Mouse (Mus musculus) left cerebral cortex, postnatal 14 days (tissue): ENCODE measurements around the gene G6pc. TPM values are rescaled to one million over a fixed set of nuclear protein-coding genes. Genes with fewer than 3 reads are reported as not detected.
A peak's percentile ranks its signal among the peaks of the same experiment; 100 is the strongest.
"Not testable (repeated sequence)": the region's sequence is repeated elsewhere in the genome, so short reads cannot be mapped to it uniquely, and the experiment has no call there.

ENCODE experiments used
- DNase-seq, 2 experiments: peaks; one replicate each; pipeline ENCODE4 v3.0.0; 2021 to 2022; ENCODE audit warnings: low spot score in 2 of 2, mixed read lengths in 1 of 2
- intact Hi-C: fragments of 180-260 bp; cut with DNase I; formaldehyde crosslinking; loops from one replicate; pipeline ENCODE4 v1.15.1; 2025
- total RNA-seq, 2 experiments: library from RNA; stranded (reverse); gene quantifications; 2 replicates each; pipeline ENCODE4 v1.2.3; 2021

G6pc gene
- total RNA-seq, 2 experiments from 2014 or later, result not detected

DNA sequence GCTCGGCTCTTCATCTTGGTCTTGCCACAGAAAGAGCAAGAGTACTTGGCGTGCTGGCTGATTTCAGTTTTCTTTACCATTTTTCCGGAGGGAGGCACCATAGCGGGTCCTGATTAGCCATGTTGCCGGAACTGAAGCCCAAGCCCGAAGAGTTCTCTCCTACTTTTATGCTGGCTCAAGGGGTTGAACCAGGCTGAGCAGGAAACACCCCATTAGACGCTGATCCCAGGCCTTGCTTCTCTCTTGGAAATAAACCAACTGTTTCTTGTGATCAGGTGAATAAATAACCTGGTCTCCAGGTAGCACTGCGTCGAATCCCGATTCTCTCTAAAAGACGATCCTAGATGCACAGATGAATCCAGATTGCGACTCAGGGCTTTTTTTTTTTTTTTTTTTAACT is 13.9 kb upstream of the G6pc start:
- no peak for DNase-seq
- intact Hi-C loops, result no loop called here

DNA sequence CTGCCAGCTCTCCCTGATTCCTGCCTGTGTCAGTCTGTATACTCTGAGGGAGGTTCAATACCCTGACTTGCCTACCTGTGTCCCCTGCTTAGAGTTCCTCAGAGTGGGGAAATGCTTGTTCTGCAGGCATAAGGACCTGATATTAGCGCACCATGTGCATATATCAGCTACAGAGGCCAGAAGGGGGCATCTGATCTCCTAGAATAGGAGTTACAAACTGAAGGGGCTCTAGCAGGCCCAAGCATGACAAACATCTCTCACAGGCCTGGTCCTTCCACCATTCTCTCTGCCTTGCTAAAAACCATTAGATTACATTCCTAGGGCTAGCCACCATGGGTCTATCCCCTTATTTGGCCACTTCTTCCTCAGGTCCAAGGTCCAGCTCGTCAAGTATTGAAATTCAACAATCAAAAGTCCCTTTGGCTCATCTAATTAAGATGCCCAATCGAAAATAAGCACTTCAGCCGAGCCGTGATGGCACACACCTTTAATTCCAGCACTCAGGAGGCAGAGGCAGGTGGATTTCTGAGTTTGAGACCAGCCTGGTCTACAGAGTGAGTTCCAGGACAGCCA is 12.8 kb upstream of the G6pc start:
- no peak for DNase-seq
- intact Hi-C loops, result no loop called here

DNA sequence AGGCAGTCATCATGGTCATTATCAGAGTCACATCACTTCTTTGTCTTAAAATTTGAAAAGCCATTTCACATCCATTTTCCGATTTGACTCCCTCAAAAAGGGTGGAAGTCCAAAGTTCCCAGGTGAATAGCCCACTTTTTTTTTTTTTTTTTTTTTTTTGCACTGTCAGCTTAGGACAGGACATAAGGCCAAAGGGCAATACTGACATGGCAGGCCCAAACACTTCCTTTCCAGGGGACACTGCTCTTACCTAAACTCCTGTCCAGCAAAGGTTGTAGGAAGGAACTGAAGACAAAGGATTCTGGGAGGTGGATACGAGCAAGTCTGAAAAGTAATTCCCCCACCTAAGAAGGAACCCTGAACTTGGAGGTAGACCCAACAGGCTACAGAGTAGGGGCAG is 11.4 kb upstream of the G6pc start:
- no peak for DNase-seq
- intact Hi-C loops, result no loop called here

DNA sequence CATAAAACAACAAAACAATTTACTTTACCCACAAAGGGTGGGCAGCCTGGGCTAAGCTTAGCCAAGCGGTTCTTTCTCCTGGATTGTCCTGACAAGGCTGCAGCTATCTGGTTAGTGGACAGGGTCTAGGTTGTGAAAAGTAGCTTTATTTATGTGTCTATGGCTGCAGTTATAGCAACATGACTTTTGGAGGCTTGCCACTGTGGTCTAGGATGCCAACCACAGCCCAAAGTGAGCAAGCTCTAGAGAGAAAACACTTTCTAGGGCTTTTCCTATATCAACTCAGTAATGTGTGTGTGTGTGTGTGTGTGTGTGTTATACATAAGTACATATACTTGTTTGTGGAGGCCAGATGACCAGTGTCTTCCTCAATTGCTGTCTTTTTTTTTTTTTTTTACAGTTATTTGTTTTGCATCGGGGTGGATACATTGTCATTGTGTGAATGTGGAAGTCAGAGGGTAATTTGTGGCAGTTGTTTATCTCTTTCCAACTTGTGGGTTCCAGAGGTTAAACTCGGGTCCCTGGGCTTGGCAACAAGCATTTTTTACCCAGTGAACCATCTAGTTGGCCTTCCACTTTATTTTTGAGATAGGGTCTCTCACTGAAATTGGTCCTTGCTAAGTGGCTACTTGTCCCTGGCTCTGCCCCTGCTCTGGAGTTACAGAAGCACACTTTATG is 9.7 kb upstream of the G6pc start:
- intact Hi-C loops, result no loop called here
- DNase-seq, result no peak

DNA sequence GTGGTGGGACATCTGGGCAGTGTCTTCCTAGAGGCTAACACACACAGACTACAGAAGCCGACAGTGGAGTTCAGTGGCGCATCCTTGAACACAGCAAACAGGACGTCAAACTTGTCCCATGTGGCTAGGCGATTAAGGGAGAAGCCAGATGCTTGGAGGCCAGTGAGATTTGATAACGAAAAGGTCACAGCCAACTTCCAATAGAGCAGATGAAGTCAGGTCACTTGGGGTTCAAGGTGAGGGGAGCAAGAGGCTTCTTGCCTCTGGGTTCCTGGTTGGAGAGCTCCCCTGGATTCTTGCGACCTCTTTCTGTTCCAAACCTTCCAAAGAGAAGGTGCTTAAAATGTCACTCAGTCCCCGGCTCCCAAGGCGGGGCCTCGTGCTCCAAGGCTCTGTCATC is 7.6 kb upstream of the G6pc start:
- DNase-seq, result no peak
- intact Hi-C loops, result no loop called here

DNA sequence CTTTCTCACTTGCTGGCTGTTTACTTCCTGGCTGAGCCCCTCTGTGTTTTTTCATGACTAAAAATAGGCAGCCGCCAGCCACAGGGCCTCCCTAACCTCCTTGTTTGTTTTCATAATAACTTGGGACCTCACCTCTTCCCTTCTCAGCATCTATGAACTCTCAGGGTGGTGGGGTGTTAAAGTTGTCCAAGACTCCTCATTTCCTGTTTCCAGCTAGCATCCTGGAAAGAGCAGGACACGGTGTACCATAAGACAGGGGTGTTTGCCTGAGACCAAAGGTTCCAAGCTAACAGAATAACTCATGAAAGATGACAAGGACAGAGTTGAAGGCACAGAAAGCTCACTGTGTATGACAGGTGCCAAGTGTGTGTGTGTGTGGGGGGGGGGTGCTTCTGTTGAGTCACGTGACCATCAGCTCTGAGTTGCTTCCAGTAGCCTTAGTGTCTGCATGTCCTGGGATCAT is 6.7 kb upstream of the G6pc start:
- no peak for DNase-seq
- intact Hi-C loops, result no loop called here

DNA sequence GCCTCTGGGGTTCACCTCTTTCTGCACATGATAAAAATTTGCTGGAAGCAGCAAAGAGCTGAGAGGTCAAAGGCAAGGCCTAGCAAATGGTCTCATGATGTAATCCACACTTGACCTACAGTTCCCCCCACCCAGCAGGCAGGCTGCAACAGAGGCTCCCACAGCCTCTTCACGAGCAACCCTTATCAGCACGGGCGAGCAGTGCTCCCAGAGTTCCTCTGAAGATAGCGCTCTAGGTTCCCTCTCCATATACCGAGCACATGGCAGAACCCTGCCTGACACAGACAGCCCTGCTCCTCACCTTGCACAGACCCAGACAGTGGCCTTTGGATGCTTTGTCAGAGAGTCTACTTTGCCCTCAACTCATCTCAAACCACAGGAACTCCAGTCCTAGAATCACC is 2.8 kb upstream of the G6pc start:
- DNase-seq, result no peak
- intact Hi-C loops, result no loop called here

DNA sequence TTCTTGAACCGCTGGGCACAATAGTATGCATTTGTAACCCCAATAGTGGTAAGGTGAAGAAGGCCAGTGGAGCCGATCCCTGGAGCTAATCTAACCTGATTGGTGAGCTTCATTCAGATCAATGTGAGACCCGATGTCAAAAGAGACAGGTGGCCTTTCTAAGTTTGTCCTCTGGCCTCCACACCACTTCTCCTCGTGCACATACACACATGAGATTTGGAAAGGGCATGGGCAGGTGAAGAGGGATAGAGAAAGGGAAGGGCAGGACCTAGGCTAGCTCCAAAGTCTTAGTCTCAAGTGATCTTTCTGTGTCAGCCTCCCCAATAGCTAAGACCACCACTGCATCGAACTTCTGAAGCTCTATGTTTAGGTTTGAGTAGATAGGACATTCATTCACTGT is 2.8 kb downstream of the G6pc start:
- no peak for DNase-seq
- intact Hi-C loops, result no loop called here

DNA sequence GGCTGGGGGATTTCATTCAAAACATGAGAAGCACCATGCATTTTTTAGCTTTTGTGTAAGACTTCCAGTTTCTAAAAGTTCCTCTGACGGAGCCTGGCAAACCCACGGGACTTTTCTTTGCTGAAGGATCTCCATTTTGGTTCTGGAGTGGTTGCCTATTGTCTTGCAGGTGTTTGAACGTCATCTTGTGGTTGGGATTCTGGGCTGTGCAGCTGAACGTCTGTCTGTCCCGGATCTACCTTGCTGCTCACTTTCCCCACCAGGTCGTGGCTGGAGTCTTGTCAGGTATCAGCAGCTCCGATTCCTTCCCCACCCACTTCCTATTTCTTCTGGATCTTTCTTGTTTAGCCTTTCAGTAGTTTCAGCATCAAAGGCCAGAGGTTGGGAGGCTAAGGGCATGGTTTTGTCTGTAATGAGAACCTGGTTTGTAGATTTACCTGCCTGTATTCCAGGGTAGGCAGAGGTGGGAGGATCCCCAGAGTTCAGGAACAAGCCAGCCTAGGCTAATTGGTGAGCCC is 7.1 kb downstream of the G6pc start:
- intact Hi-C loops, result no loop called here
- DNase-seq, result no peak

DNA sequence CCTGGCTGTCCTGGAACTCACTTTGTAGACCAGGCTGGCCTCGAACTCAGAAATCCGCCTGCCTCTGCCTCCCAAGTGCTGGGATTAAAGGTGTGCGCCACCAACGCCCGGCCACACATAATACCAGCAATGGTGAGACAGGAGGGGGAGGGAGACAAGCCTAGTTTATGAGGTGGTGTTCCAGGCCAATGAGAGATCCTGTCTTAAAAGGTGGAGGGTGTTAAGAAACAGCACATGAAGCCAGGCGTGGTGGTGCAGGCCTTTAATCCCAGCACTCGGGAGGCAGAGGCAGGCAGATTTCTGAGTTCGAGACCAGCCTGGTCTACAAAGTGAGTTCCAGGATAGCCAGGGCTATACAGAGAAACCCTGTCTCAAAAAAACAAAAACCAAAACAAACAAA is 10.8 kb downstream of the G6pc start:
- DNase-seq, intact Hi-C loops: not testable (repeated sequence)

DNA sequence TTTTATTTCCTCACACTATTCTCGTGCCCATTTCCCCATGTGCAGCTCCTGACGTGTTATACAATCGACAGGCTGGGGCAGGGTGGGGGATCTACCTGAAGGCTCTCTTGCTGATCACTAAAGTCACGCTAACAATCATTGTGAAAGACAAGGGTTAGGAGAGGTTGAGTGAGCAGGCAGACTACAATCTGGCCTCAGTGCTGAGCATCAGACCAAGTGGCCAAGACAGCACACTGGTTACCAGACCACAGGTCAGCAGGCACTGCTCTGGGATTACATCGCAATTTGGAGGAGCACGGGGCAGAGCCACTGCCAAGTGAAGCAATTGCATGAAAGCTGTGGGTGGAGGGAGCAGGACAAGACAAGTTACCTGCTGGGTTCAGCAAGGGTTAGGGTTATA is 11.6 kb downstream of the G6pc start:
- intact Hi-C loops, result no loop called here
- DNase-seq, result no peak

DNA sequence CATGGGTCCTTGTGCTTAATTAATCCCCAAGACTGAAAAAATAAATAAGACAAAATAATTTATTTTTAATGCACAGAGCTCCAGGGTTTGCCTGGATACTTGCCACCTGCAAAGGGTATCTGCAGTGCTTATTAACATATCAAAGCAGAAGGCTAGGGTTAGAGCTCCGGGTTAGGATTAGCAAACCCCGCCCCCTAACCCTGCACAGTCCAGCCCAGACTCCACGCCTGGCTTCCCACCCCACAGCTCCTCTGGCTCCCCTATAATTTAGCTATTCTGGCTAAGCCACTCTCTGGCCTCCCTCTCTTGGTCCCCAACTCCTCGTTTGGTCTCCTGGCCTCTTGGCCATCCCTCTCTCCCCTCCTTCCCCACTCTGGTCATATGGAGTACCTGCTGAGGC is 14.5 kb downstream of the G6pc start:
- DNase-seq, result no peak
- intact Hi-C loops, result no loop called here

DNA sequence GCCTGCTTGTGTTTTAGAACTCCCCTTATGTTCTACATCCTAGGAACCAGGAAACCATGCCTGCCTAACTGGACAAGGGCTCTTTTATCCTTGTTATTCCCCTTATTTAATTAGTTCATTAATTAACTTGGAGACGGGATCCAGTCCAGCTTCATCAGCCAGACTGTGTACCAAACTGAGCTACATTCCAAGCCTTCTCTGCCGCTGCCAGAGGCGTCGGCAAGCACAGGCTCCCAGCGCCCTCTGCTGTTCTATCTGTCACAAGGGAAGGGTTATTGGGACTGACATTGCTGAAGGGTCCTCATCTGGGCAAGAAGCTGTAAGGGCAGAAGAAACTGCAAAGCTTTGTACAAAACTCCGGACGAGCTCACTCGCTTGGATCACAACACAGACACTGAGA is 27.7 kb downstream of the G6pc start:
- DNase-seq, result peak; percentile 77 to 85
- intact Hi-C loops, result loop anchor here (1.0 to 10.0 kb wide), 2 partner anchors 72 to 170 kb away; partner anchors contain the start of gene Ezh1

DNA sequence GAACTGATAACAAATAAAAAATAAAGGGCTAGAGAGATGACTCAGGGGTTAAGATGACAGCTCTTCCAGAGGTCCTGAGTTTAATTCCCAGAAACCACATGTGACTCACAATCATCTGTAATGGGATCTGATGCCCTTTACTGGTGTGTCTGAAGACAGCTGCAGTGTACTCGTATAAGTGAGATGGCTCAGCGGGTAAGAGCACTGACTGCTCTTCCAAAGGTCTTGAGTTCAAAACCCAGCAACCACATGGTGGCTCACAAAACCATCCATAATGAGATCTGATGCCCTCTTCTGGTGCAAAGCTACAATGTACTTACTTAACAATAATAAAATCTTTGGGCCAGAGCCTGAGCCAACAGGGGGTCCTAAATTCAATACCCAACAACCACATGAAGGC is 47.9 kb downstream of the G6pc start:
- DNase-seq, result no peak
- intact Hi-C loops, result no loop called here

DNA sequence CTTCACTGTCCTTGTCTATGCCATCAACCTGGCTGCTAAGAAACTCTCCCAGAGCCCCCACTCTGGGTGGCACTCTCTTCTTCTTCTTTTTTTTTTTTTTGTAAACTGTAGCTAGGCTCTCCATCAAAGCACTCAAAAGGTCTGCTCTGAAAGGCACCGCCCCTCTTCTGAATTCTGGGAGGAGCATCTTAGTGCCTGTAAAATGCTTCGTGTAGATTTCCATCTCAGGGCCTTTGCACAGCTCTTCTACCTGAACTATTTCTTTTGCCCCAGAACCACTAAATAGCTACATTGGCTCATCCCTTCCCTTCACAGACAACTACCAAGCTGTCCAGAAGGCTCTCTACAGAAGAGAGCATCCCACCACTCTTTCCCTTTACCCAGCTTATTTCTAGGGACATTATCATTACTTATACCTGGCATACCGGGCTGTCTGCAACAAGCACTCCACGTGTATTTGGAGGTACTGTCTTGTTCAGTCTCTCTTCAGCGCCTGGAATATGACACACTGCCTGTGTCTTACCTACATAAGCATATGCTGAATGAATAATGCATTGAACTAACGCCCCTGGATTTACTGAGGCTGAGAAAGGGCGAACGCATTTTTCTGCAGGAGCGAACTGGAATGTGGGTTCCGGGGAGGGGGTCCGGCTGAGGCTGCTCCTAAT is 49.2 kb downstream of the G6pc start:
- DNase-seq, result no peak
- intact Hi-C loops, result no loop called here

DNA sequence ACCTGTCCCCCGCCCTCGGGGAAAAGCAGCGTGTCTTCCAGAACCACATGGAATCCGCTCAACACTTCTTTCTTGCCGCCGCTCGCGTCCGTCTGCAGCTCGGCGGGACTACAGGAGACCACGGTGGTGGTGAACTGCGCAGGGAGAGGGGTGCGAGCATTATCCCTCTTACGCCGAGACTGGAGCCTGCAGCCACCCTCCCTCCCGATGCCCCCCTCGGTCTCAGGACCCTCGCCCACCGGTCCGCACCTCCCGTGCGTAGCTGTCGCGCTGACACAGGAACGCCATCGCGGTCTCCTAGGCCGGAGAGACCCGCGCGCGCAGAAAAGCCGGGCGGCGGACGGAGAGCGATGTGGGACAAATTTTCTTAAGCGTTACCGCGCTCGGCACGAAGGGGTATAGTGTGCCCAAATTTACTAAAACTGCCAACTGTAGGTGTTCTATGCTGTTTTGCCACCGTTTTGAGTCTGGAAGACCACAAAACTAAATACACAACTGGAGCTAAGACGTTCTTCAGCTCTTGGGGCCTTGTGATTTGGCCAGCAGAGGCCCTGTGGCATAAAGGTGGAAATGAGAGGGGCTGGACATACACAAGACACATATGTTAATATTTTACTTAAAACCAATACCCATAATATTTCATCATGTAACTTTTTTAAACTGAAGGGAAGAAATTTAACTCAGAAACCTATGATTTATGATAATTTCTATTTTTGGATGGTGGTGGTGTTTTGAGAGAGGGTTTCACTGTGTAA is 49.9 kb downstream of the G6pc start, which contains the start of gene Aarsd1:
TSS of gene Aarsd1 (minus strand) at position 515 of the 755 bp plus-strand sequence.
- peak; percentile 84 to 91 for DNase-seq

DNA sequence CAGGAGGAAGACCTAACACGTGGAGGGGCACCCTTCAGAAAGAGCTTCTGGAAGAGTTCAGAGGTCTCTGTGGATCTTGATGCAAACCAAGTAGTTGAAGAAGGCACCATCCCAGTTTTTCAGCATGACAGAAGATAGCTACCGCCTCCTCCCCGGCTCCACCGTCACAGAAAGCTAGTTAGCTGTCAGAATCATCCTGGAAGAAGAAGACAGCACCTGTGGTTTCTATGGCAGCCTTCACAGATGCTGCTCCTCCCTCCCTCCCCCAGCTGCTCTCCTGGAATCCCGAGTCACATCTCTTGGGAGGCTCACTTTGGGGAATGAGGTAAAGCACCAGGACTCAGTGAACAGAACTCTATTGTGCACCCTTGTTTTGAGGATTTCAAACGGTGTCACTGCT is 51.6 kb downstream of the G6pc start:
- peak; percentile 61 to 67 for DNase-seq
- intact Hi-C loops, result no loop called here

More for the DNA sequence above, 49.9 kb downstream of the G6pc start, which contains the start of gene Aarsd1:
- intact Hi-C loops, result no loop called here

DNA sequence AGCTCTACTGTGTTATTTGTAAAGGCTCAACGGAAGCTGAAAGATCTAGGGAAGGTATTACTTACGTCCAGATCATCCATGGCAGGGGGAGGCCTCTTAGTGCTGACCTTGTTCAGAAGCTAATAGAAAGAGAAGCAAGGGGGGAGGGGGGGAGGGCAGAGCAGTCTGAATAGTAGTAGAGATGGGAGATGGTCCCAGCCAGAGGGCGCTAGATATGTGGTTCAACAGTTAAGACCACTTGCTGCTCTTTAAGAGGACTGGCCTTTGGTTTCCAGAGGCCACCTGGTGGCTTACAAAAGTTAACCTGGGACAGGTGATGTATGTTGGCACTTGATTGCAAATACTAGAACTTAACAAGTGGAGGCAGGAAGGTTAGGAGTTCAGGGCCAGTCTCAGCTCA is 52.2 kb downstream of the G6pc start:
- no peak for DNase-seq
- intact Hi-C loops, result no loop called here

DNA sequence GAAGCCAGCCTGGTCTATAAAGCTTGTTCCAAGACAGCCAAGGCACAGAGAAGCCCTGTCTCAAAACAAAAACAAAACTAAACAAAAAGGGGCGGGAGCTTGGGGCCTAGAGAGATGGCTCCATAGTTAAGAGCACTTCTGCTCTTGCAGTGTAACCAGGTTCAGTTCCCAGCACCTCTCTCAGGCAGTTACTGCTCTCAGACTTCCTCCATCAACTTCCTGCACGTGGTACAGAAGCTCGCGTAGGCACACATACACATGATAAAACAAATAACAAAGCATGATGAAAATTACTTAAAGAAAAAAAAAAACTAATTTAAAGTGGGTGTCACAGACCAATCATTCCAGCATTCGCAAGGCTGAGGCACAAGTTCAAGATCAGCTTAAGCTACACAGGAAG is 52.8 kb downstream of the G6pc start:
- intact Hi-C loops, result no loop called here
- DNase-seq, result no peak
